Mouse (Mus musculus): Measurements from ENCODE around the gene Nploc4.

DNA sequence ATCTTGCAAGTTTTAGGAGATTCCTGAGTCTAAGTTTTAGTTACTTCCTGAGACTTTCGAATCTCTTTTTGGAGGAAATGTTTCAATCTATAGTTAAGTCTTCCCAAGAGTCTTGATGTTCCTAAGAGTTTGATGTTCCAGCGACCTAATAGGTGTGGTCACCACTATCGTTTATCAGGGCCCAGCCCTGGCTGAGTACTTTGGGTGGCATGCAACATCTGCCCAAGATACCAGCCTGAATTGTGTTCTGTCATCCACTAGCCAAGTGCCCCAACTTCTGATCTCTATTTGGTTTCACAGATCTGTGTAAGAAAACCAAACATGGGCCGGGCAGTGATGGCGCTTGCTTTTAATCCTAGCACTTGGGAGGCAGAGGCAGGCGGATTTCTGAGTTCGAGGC, 17.9 kb upstream of the Nploc4 start:
- TF ChIP-seq TAL1 (IDR thresholded peaks at IDR 0.05; ENCODE audit: low read length) (0 out of 3 replicates have a peak, but pooled peaks have one; percentile 12), GATA1 (IDR thresholded peaks at IDR 0.05; ENCODE audit: low read length) (0 out of 2 replicates have a peak, but pooled peaks have one; percentile 28)
